Mouse (Mus musculus) stomach, embryonic 14.5 days (tissue): ENCODE data around the gene Stk16. TPM values are rescaled to one million over a fixed set of nuclear protein-coding genes. Genes with fewer than 3 reads are reported as not detected.

ENCODE experiments used
- ATAC-seq: fragments of 200-750 bp; cut with Nextera tagmentation; 2 replicates; pipeline ENCODE4 v1.8.0; 2017; ENCODE audit warnings: low read depth, moderate TSS enrichment; ENCODE audit not compliant: insufficient number of reproducible peaks, insufficient read depth, low FRiP score
- H3K27ac ChIP-seq: fragments of 300-500 bp; sonication (generic); 2 replicates; pipeline ENCODE4 v1.5.1; 2014; ENCODE audit warnings: mild to moderate bottlenecking, low read length, moderate library complexity, mixed read lengths
- H3K27me3 ChIP-seq: fragments of 300-500 bp; sonication (generic); 2 replicates; pipeline ENCODE4 v1.6.1; 2014; ENCODE audit warnings: low read length, control low read depth, mixed read lengths; ENCODE audit not compliant: control insufficient read depth, insufficient read depth
- H3K36me3 ChIP-seq: fragments of 300-500 bp; sonication (generic); 2 replicates; pipeline ENCODE4 v1.6.1; 2014; ENCODE audit warnings: mild to moderate bottlenecking, control low read depth, low read length, moderate library complexity, mixed read lengths; ENCODE audit not compliant: control insufficient read depth, insufficient read depth
- H3K4me1 ChIP-seq: fragments of 300-500 bp; sonication (generic); 2 replicates; pipeline ENCODE4 v1.6.1; 2014; ENCODE audit warnings: low read length, control low read depth, mixed read lengths; ENCODE audit not compliant: control insufficient read depth, insufficient read depth
- H3K4me2 ChIP-seq: fragments of 300-500 bp; sonication (generic); replicated peaks from 2 replicates; pipeline ENCODE4 v1.6.1; 2014; ENCODE audit warnings: low read depth, low read length, control low read depth
- H3K4me3 ChIP-seq: fragments of 300-500 bp; sonication (generic); 2 replicates; pipeline ENCODE4 v1.5.1; 2014; ENCODE audit warnings: low read depth, low read length, control low read depth
- H3K9ac ChIP-seq: fragments of 300-500 bp; sonication (generic); replicated peaks from 2 replicates; pipeline ENCODE4 v1.6.1; 2014; ENCODE audit warnings: low read depth, mild to moderate bottlenecking, control low read depth, low read length, moderate library complexity, mixed read lengths
- H3K9me3 ChIP-seq: fragments of 300-500 bp; sonication (generic); 2 replicates; pipeline ENCODE4 v1.6.1; 2016; ENCODE audit warnings: low read depth, low read length, control low read depth; ENCODE audit not compliant: control insufficient read depth
- WGBS: fragments of 180-500 bp; shearing (Covaris S2); extraction: QIAGEN DNeasy Blood & Tissue Kit; methylation state at CpG from one replicate; pipeline ENCODE4 v1.1.7; 2014; 5-methylcytosine and 5-hydroxymethylcytosine counted together
- polyA plus RNA-seq: library from polyadenylated mRNA; unstranded; fragments of >200 nt; fragmentation: Nextera tagmentation; extraction: Ambion mirVana; gene quantifications from 2 replicates; pipeline ENCODE4 v1.2.1, GENCODE M21; 2014

Gene Stk16
- polyA plus RNA-seq, 1 experiment from 2014 or later: 123 TPM

DNA sequence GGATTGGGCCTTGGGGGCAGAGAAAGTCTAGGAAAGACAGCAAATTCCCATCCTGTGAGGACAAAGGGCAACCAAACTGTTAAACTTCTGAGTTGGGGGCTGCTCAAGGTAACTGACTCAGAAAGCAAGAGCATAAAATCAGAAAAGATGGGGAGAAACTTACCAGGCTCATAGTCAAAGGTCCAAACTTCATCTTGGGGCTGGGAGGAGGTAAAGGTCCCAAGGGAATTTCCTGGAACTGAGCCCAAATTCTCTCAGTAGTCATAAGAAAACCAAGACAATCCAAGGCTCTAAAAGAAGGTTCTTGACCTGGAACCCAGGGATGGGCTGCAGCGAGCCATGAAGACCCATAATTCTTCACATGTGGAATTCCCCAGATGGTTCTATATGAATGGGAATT lies 9.4 kb upstream of the Stk16 start:
- Histone ChIP-seq H3K36me3 (peaks cover 35% of the 10 kb centered on the region), H3K4me3 (no peak overlapping the region), H3K27ac (no peak overlapping the region), H3K9ac (no peak overlapping the region), H3K4me2 (no peak overlapping the region), H3K4me1 (no peaks in the 10 kb centered on the region), H3K9me3 (no peaks in the 10 kb centered on the region), H3K27me3 (no peaks in the 10 kb centered on the region)
- ATAC-seq: no peak
- 92% methylated on average over 1 of the region's 1 CpGs for WGBS

DNA sequence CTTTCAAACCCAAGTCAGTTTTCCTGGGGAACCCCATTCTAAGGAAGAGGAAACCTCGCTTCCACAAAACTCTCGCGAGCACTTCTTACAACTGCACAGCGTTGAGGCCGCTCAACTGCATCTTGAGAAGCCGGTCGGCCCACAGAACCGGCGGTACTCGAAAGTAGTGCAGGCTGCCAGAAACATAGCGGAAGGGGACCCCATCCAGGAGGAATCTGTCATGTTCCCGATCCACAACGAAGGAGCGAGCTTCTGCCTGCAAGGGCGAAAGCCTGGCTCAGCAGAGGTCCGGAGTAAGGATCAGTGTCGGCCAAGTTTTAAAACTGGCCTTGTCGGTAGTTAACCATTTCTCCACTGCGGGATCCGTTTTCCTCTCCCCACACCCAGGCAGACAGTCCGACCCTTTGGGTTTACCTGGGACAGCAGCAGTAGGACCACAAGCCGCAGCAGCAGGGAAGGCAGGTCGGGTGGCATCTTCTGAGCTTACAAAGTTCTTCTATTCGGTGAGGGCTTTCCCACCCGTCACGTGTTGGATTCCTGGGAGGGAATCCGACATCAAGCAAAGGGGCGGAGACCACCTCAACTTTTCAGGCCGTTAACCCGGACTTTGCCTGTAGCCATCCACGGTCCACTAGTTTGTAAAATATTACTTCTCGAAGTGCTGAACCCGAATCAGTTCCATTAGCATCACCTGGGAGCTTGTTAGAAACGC lies 1.5 kb upstream of the Stk16 start:
- Histone ChIP-seq H3K4me3 (peak overlapping the region; percentile 36), H3K9me3 (no peaks in the 10 kb centered on the region), H3K27ac (no peak overlapping the region), H3K4me1 (peaks cover 22% of the 10 kb centered on the region; the same call in 1 of the 2 replicates), H3K4me2 (peak overlapping the region; percentile 41), H3K9ac (peak overlapping the region; percentile 36; the same call in 1 of the 2 replicates), H3K36me3 (peaks cover 15% of the 10 kb centered on the region; the same call in 1 of the 2 replicates), H3K27me3 (no peaks in the 10 kb centered on the region)
- 10% methylated on average over 34 of the region's 34 CpGs for WGBS
- ATAC-seq: no peak

DNA sequence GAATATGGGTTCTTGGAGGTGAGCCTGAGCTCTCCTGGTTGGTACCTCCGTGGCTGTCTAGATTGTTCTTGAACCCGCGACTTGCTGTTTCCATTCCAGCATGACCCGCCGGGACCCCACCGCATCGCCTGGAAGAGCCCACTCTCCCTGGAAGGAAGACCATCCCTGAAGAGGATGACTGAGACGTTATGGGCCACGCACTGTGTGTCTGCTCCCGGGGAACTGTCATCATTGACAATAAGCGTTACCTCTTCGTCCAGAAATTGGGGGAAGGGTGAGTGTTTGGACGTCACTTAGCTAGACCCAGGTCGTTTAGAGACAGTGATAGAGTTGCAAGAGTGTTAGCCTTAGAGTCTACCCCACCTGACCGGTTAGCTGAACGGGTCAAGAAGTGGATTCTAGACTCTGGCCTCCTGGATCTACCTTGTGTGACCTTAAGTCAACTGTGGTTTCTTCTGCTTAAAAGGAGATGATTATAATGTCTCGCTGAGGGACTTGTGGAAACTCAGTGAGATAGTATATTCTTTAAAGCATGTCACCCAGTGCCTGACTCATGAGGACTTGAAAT lies 587 bp downstream of the Stk16 start:
- ATAC-seq: no peak
- no peaks in the 10 kb centered on the region for H3K27me3 ChIP-seq
- 11% methylated on average over 17 of the region's 17 CpGs for WGBS
- peaks cover 18% of the 10 kb centered on the region; the same call in 1 of the 2 replicates for H3K36me3 ChIP-seq
- peak overlapping the region; percentile 10; the same call in 1 of the 2 replicates for H3K27ac ChIP-seq
- peak overlapping the region; percentile 93 for H3K4me3 ChIP-seq
- peak overlapping the region; percentile 84 for H3K9ac ChIP-seq
- peak overlapping the region; percentile 90 for H3K4me2 ChIP-seq
- H3K9me3 ChIP-seq: no peaks in the 10 kb centered on the region
- peaks cover 22% of the 10 kb centered on the region; the same call in 1 of the 2 replicates for H3K4me1 ChIP-seq

DNA sequence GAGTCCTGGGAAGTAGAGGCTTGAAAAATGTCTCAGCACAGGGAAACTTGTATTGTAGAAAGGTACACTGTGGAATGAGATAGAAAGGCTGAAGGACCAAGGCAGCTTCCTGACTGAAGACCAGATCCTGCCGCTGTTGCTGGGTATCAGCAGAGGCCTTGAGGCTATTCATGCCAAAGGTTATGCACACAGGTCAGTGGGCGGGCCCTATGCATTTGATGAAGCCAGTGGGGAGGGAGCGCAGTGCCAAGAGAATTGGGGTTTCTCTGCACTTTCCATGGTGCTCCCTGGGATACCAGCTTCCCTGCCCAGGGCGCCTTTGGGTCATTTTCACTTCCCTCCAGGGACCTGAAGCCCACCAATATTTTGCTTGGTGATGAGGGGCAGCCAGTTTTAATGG lies 1.9 kb downstream of the Stk16 start:
- H3K4me3 ChIP-seq: no peak overlapping the region
- ATAC-seq: no peak
- H3K4me2 ChIP-seq: no peak overlapping the region
- WGBS: 74% methylated on average over 4 of the region's 4 CpGs
- H3K36me3 ChIP-seq: peaks cover 18% of the 10 kb centered on the region; the same call in 1 of the 2 replicates
- no peak overlapping the region for H3K9ac ChIP-seq
- peaks cover 22% of the 10 kb centered on the region; the same call in 1 of the 2 replicates for H3K4me1 ChIP-seq
- no peak overlapping the region for H3K27ac ChIP-seq
- H3K27me3 ChIP-seq: no peaks in the 10 kb centered on the region
- H3K9me3 ChIP-seq: no peaks in the 10 kb centered on the region

- no peak for ATAC-seq
- H3K36me3 ChIP-seq: peaks cover 18% of the 10 kb centered on the region; the same call in 1 of the 2 replicates
- no peaks in the 10 kb centered on the region for H3K9me3 ChIP-seq
- no peak overlapping the region for H3K27ac ChIP-seq
- no peak overlapping the region for H3K9ac ChIP-seq
- peaks cover 22% of the 10 kb centered on the region; the same call in 1 of the 2 replicates for H3K4me1 ChIP-seq
- no peak overlapping the region for H3K4me3 ChIP-seq
- WGBS: 87% methylated on average over 7 of the region's 7 CpGs
- no peak overlapping the region for H3K4me2 ChIP-seq
- H3K27me3 ChIP-seq: no peaks in the 10 kb centered on the region
These were observed 2.5 kb downstream of the Stk16 start for GRCm38 (mm10) chr1:75213096-75213495.

DNA sequence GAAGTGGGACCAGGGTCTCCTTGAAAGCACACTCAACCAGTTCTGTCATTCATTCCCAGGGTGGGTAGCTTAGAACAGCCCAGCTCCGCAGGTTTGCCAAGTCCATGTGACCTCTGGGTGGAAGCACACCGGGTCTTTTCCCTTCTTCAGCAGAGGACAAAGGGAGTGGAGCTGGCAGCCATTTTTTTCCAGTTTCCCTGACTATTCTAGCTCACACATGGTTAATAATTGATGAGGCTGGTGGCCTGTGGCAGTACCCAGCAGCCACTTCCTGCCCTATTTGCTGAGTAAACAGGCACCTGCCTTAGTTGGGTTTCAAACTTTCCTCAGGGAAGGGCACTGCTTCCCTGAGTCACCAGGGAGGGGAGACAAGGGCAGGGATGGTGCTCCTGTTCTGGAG lies 3.8 kb downstream of the Stk16 start:
- peaks cover 18% of the 10 kb centered on the region; the same call in 1 of the 2 replicates for H3K36me3 ChIP-seq
- ATAC-seq: peak; percentile 47
- peaks cover 27% of the 10 kb centered on the region; the same call in 1 of the 2 replicates for H3K4me1 ChIP-seq
- WGBS: 65% methylated on average over 2 of the region's 2 CpGs
- no peak overlapping the region for H3K9ac ChIP-seq
- H3K27me3 ChIP-seq: no peaks in the 10 kb centered on the region
- no peak overlapping the region for H3K4me2 ChIP-seq
- peak overlapping the region; percentile 77; the same call in 1 of the 2 replicates for H3K27ac ChIP-seq
- H3K4me3 ChIP-seq: no peak overlapping the region
- H3K9me3 ChIP-seq: no peaks in the 10 kb centered on the region

GRCm38 (mm10) chr1:75214886-75215285 lies 4.2 kb downstream of the Stk16 start:
- no peak for ATAC-seq
- peaks cover 27% of the 10 kb centered on the region for H3K4me1 ChIP-seq
- H3K9ac ChIP-seq: no peak overlapping the region
- H3K4me2 ChIP-seq: no peak overlapping the region
- peaks cover 18% of the 10 kb centered on the region; the same call in 1 of the 2 replicates for H3K36me3 ChIP-seq
- peak overlapping the region; percentile 58; the same call in 1 of the 2 replicates for H3K27ac ChIP-seq
- WGBS: 65% methylated on average over 5 of the region's 5 CpGs
- H3K4me3 ChIP-seq: no peak overlapping the region
- H3K9me3 ChIP-seq: no peaks in the 10 kb centered on the region
- no peaks in the 10 kb centered on the region for H3K27me3 ChIP-seq

- no peak overlapping the region for H3K9ac ChIP-seq
- H3K4me3 ChIP-seq: no peak overlapping the region
- no peak overlapping the region for H3K4me2 ChIP-seq
- H3K9me3 ChIP-seq: no peaks in the 10 kb centered on the region
- H3K27ac ChIP-seq: no peak overlapping the region
- 91% methylated on average over 9 of the region's 9 CpGs for WGBS
- peaks cover 21% of the 10 kb centered on the region for H3K4me1 ChIP-seq
- no peak for ATAC-seq
- peaks cover 18% of the 10 kb centered on the region; the same call in 1 of the 2 replicates for H3K36me3 ChIP-seq
- peaks cover 7% of the 10 kb centered on the region for H3K27me3 ChIP-seq
These were observed 5.1 kb downstream of the Stk16 start for GRCm38 (mm10) chr1:75215785-75216184.
